Mouse (Mus musculus) cerebellum, adult 11-12 months (tissue): ENCODE data around the gene Atp5g2.
A peak's percentile ranks its signal among the peaks of the same experiment; 100 is the strongest.

ENCODE experiments used
- DNase-seq: peaks from one replicate; pipeline ENCODE4 v3.0.0; 2022

The Atp5g2 gene

DNA sequence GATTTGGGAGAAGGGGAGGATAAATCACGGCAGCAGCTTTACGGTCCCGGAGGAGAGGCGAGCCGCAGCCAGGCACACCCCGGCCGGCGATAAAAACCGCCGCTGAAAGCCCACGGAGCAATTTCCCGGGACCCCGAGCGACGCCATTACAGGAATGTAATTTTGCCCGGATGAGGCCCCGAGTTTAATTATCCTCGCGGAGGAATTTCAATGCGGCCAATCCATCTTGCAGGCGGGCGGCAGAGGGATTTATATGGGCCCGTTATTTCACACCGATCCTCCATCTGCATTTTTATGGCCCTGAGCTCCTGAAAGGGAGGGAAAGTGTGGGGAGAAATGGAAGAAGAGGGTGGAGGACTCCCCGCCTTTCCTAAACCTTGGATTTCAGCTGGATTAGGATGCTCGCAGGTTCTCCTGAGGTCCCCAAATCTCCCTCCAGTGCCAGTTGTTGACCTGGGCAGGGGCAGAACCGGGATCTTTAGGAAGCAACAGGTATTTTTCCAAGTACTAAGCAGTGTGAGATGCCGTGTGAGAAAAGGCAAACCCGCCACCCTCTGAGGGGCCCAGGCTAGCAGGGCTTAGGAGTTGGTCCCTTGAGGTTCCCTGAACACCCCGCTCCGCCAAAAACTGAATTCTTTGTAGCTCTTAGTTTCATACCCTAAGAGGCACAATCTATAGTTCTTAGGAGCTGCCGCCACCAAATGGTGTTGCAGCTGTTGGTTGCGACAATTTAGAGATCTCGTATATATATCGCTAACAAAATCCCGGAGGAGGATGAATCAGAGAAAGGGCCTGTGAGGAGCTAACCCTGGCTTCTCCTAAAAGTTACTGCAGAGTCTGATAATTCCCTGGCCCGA is at the start of gene Atp5g2:
Gene Atp5g2, minus strand, starts transcription at position 138 of the 857 bp plus-strand sequence.
- peak; percentile 61 for DNase-seq

DNA sequence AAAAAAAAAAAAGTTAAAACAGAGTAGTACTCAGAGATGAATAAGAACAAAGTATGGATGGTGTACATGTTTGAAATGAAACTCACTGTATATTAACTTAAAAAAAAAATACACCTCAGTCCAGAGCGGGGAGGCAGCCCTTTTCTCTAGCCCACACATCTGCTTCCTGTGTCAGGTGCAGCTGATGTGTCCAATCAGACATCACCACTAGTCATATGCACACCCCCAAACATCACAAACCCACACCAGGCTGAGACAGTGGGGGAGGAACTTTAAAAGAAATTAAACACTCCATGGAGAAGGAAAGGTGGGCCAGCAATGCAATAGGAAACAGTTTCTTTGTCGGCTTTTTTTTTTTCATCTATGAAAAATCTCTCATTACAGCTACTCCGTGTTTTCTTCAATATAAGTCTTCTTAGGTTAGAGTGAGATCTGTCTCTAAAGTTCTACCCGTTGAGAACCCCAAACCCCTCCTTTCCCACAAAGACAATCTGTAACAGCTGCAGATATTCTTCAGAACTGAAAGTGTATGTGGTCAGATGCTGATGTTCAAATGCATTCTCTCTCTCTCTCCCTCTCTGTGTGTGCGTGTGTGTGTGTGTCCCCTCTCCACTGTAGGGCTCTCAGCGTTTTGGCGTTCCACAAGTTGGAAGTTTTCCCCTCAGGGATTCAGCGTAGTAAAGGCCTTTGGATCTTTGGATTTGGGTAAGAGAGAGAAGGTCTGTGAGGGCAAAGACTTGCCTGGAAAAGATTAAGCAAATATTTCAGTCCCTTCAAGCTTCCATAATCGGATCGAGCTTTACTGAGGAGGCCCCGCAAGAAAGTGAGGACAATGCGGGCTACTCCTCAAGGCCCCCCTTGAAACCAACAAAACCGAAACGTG is 49.1 kb upstream of the Atp5g2 start:
- DNase-seq: no peak

DNA sequence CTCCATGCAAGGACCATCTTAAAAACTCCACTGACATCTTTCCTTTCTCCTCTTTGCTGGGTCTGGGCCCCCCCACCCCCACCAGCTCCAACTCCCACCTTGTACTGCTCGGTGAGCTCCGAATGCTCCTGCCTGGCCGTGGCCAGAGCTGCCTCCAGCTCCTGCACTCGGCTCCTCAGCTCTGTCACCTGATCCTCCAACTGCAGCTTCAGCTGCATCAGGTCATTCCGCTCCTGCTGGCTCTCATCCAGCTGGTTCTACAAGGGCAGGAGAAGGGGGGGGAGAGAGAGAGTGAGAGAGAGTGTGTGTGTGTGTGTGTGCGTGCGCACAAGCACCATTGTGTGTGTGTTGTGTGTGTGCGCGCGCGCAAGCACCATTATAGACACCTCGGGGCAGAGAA is 44.0 kb upstream of the Atp5g2 start:
- no peak for DNase-seq

DNA sequence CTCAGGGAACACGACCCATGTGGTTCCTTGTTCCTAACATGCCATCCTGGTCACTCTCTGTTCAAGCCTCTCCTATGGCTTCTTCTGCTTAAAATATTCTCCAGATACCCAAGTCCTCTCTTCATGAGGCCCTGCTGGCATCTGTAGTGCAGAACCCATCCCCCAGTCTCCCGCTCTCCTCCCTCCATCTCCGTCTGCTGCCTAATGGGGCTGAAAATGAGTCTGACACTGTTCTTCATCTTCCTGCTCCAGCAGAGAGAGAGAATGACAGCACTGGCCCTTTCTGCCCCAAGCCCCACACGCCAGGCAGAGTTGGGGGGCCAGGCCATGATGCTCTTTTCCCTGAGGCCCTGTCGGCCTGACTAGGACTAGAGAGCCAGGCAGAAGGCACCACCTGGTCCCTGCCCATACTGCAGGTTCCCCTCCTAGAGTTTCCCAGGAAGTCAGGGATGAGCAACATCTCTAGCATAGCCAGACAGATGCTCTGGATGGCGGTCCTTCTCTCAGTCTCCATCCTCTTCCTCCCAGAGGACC is 35.7 kb upstream of the Atp5g2 start:
- no peak for DNase-seq

DNA sequence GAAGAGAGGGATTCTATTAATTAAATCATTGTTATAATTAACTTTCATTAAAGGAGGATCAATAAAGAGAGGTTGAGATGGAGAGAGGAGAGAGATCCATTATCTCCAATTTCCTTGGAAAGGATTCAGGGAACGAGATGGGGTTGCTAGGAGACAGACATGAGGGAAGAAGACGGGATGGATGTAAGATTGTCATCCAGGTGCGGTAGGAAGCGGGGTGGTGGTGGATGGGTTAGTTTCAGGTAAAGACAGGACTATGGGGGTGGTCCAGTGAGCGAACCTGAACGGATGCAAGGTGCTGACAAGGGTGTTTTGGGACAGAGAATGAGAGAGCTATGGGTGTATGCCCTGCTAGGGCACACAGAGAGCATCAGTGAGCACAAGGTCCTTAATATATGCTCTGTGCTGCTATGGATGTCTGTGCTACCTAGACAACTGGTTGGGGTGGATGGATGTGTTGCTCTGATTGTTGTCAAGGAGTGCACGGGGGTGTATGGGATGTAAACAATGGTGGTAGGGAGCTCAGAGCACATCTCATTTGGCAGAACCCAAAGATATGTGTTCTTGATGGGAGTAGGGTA is 33.9 kb upstream of the Atp5g2 start:
- DNase-seq: no peak

DNA sequence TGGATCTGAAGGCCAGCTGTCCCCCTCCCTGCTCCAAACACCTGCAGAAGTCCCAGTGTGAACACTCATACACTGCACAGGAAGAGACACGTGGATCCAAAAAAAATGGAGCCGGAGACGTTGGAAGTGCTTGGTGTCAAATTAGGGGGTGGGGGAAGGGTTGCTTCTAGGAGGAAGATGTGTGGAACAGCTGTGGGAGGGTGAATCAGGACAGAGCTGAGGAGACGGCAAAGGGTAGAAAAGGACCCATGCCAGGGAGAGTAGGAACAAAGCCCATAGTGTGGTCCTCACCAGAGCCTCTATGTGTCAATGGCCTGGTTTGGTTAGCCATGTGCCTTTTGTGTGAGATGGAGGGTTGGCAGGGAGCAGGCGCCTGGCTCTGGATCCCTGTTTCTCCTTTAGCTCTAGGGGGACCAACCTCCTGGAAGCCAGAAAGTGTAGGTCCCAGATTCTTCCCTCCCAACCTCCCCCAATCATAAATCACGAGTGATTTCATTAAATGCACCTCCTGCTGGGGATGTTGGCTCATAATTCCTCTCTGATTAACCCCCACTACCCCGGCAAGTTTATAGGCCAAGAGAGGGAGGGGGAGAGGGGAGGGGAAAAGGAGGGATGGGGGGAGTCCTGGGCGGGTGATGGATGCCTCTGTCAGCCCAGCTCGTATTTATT is 33.2 kb upstream of the Atp5g2 start:
- DNase-seq: no peak

DNA sequence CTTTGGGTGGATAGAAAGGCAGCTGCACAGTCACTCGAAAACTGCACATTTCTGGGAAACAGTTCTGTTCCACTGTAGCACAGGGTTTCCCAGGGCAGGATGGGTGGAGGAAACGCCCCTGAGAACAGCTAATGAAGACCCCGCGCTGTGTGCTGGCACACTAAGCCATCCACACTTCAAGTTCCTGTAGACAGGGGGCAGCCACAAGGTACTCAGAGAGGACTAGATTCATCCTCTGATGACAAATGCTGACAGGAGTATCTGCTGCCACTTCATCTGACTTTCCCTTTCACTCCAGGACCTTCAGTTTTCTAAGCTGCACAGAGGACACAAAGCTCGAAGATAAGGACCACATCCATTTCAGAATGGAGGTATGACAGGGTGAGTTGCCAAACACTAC is 32.7 kb upstream of the Atp5g2 start:
- no peak for DNase-seq

DNA sequence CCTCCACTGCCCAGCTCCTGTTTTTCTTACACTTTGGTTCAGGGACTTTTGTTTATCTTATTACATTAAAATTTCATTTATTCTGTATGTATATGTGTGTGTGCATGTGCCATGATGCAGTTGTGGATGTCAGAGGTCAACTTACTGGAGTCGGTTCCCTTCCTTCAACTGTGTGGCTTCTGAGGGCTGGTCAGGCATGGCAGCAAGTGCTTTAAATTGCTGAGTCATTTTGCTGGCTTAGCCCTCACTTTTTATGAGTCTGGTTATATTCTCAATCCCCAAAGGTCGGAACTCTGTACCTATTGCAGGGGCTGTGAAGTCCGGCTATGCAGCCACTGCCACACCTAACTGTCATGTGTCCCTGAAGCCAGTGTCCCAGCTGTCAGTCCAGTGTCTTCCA is 30.8 kb upstream of the Atp5g2 start:
- DNase-seq: no peak

DNA sequence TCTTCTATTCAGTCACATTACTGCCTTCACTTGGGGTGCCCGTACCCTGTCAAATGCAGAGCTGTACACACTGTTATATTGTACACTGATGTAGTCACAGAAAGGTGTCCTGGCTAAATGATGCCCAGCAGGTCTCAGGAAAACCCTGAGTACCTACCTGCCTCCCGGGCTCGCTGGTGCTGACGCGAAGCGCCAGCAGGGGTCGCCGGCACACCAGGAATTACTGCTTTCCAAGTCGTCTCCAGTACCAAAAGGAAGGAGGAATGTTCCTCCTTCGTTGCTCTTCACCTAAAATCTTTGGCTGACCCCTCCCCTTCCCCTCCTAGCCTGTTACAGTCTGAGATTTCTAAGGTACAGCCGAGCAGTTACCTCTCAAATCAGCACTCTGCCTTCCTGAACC is 26.0 kb upstream of the Atp5g2 start:
- DNase-seq: peak; percentile 79

DNA sequence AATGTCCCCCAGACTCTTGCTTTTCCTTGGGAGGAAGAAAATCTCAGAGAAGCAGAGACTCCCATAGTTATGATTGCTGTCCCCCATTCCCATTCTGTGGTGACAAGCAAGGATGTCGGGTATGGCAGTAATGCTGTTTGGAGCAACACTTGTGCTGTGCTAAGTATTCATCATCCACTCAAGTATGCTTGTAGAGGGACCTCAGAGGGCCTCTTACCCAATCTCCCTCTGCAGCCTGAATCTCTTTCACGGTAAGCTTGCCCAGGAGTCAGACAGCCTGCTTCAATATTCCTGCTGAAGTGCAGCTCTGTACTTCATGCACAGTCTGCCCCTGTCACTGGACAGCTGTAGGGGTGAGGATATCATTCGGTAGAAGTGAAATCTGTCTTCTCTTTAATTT is 24.7 kb upstream of the Atp5g2 start:
- no peak for DNase-seq

DNA sequence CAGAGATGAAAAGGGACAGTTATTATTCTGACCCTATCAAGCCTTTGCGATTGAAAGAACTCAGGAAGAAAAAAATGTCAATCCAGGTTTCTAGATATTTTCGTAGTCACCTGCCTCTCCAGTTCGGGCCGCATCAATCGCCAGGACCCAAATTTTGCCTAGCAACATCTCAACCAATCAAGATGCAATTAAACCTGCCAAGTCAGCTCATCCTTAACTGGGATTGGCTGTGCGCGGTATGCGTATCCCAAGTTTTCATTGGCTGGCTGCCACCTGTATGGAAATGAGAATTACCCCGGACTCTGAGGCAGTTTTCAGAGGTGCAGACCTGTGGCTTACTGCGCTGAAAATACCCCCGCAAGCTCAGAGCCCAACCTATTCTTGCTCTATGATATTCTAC is 21.4 kb upstream of the Atp5g2 start:
- DNase-seq: peak; percentile 90

DNA sequence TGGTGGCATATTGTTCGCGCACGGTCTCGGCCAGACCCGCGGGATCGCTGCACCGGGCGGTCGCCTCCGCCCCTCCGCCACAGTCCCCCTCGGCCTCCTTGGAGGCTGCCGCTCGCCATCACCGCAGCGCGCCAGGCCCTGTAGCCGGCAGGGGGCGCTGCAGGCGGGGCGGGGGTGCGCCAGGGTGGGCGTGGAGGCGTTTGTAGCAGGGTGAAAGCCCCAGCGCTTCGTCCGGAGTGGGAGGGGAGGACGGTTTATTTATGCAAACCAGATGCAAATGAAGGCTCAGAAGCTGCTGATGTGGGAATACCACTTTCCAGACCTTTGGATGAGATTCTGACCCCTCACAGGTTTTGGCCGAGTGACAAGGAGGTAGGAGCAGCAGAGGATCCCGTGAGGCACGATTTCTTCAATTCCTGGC is 20.8 kb upstream of the Atp5g2 start:
- peak; percentile 80 for DNase-seq

DNA sequence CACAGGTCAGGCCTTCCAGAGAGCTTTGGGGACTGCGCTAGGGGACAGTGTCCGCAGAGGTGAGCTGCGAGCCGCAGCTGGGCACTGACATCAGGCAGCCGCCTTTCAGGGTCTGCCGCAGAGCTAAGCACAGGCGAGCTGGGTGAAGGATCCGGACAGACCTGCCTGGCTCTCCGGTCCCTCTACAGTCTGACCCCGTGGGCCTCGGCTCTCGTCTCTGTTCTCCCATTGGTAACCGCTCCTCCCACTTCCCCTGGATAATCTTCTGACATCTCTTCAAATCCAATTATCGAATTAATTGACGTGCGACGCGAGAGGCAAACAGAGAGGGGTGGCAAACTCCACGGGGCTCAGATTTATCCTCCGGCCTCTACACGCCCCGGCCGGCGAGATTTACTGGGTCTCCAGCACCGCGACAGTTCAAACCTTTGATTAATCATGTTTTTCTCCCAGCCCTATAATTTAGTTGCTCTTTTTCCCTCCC is 20.2 kb upstream of the Atp5g2 start:
- peak; percentile 47 for DNase-seq

DNA sequence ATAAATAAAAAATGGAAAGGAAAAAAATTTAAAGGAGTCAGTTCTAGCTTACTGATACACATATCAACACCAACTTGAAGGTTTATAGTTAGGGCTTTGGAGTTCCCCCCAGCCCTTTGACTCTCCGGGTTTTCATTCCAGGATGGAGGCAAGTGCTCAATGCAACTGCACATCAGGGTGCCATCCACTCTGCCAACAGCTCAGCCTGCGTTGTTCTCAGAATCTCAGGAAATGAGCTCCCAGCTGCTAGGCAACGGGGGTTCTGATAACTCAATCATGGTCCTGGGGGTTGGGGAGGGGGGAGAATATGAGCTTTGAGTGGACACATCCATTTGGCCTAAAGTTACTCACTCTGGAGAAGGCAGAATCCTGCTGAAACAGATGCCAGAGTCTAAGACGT is 13.6 kb upstream of the Atp5g2 start:
- DNase-seq: no peak

DNA sequence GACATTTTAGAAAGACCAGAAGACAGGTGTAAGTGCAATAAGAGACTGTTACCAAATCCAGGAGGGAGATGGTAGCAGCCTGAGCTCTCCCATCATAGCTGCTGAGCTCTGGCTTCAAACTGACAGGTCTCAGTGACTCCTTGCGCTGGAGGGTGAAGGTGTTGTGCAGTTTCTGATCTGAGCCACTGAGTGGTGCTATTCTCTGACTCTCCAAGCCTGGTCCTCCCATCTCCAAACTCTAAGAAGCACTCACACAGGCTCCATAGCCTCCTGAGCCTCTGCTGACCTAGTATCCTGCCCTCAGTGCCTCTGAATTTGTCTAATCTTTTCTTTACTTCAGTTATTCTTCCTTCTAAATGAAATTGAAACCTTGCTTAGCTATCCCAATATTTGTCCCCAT is 11.5 kb upstream of the Atp5g2 start:
- DNase-seq: no peak

DNA sequence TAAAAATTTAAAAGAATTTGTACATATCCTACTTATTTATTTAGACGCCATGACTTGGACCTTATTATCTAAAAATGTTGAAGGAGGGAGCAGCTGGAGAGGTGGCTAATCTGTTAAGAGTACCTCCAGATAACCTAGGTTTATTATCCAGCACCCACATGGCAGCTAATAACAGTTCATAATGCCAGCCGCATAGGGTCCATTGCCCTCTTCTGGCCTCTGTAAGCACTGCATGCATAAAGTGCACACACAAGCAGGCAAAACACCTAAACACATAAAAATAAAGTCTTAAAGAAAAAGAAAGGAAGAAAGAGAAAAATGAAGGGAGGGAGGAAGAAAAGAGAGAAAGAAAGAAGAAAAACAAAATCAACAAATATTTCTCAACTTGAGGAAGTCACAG is 4.2 kb upstream of the Atp5g2 start:
- no peak for DNase-seq

DNA sequence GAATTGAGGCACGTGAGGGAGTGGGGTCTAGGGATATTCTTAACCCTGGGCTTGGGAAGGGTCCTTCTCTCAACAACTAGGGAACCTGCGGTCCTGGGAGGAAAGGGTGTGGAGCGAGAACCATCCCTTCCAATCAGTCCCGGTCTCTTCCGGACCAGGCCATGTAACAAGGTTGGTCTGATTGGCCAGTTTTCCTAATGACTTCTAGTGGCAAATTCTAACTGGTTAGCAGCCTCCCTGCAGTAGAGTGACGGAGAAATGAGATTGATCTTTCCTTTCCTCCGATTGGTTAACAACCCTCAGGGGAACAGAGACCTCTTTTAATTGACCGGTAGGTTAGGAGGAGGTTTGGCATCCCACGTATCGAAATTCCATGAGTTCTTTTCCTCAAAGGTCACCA is 1.4 kb upstream of the Atp5g2 start:
- DNase-seq: peak; percentile 64

DNA sequence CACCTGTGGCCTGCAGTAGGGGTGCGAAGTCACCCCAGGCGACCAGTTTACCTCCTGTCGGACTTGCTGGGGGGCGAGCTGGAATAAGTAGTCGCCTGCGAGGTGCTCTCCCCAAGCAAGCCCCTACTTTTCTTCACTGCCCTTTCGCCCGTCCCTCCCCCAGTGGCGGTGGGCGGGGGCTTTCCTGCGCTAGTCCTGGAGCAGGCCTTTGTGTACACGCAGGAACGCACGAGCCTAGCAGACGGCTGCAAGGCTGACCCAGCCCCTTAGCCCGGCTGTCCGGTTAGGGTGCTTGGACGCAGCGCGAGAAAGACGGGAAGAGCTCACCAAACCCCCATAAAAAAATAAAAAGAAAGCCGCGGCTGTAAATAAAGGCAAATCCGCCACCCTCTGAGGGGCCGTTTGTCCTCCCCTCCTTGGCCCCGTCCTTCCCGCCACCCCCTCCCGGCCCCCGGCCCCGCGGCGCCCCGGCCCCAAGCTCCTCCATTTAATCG is 384 bp downstream of the Atp5g2 start:
- DNase-seq: peak; percentile 87

DNA sequence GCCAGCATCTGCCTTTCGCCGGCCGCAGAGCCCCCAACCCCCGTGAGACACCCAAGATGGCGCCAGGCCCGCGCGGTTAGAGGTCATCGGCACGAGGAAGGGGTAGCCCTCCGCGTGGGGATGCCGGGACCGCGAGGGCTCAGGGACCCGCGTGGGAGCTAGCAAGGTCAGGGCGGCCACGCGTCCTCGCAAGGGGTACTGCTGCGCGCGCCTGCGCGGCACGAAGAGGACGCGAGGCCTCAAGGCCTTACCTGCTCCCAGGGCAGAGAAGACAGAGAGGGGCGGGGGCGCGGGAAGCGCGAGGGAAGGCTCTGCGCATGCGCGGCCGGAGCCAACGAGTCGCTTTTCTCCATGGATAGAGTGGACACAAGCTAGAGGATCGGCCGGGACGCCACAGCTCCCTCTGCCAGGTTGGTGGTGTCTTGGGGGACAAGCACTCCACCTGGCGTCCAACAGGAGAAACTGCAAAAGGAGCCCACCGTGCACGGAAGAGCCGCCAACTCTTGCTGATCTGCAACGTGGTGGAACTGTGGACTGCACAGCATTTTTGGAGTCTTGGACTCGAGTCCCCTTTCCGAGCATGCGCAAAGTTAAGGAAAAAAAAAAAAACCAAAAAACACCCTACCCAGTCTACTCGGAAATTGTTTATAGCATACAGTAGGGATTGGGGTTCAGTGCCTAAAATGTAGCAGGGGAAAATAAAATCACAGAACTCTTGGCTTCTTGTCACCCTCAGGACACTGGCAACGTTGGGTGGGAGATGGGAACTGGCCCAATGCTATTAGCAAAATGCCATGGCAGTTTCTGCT is 1.2 kb downstream of the Atp5g2 start:
- DNase-seq: peak; percentile 99

DNA sequence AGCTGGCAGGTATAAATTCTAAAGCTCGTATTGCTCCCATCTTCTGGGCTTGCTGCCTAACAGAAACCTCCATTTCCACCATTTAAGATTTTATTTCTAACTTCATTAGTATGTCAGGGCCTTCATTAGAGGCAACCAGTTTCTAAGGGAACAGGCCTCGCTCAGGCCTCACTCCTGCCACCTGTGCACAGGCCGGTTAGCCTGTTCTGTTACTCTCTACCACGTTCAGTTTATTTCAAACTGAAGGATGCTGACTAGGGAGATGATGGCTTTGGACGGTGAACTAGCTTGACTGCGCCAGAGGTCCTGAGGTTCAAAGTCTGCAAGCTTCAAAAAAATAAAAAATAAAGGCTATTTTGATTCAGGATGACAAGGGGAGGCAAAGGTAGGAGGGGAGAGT is 1.9 kb downstream of the Atp5g2 start:
- no peak for DNase-seq

DNA sequence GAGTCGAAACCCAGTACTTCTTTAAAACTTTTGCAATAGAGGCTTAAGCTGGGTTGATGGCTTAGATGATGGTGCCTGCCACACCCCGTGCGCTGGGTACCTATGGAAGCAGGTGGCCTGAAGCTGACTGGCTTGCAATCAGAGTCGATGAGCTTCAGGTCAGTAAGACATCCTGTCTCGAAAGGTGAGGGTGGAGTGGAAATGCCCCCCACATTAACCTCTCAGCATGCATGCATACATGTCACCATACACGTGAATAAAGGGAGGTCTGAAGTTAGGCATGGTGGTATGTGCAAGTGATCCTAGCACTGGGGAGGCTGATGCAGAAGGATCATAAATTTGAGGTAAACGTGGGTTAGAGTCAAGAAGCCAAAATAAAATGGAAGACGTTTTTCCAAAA is 2.6 kb downstream of the Atp5g2 start:
- peak; percentile 42 for DNase-seq

DNA sequence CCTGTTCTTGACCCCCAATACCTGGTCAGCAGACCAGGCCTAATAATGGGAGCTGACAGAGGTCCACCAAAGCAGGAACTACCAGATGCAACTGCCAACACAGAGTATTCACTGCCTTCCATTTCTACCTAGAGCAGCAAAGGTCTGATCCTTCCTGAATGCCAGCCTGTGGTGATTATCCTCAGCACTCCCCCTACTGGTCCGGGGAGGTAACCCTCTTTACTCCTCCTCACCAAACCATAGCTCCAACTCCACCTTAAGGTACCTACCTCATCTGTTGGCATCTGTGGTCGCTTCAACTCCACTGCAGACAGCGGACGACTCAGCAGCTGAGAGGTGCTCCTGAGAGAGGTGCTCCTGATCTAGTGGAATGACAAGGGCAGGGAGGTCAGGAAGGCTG is 6.7 kb downstream of the Atp5g2 start:
- DNase-seq: peak; percentile 46
